Mouse (Mus musculus): Measurements from ENCODE around the gene 4930522H14Rik.

GRCm38 (mm10) chr4:109475078-109475477 lies 56.0 kb downstream of the 4930522H14Rik start:
- TF ChIP-seq CTCF (IDR thresholded peaks at IDR 0.05 in 2 of 3, conservative IDR thresholded peaks at IDR 0.05 in 1 of 3; ENCODE audit: control insufficient read depth in 1 of 3, insufficient read depth in 1 of 3, low read depth in 2 of 3, low read length in 3 of 3, poor library complexity in 1 of 3, severe bottlenecking in 1 of 3): no peak
- TF ChIP-seq ZC3H11A (IDR thresholded peaks at IDR 0.05; ENCODE audit: low read depth, low read length): no peak
- no peak for TF ChIP-seq MXI1 (IDR thresholded peaks at IDR 0.05; ENCODE audit: low read depth, low read length)
- TF ChIP-seq POLR2A (IDR thresholded peaks at IDR 0.05; ENCODE audit: control insufficient read depth in 1 of 2, insufficient read depth in 1 of 2, low read depth in 1 of 2, low read length in 2 of 2, poor library complexity in 1 of 2): no peak
- no peak for TF ChIP-seq ETS1 (IDR thresholded peaks at IDR 0.05; ENCODE audit: low read depth, low read length)
- TF ChIP-seq GATA1 (IDR thresholded peaks at IDR 0.05; ENCODE audit: low read depth, low read length): no peak
- TF ChIP-seq TCF12 (IDR thresholded peaks at IDR 0.05; ENCODE audit: low read depth, low read length): no peak
- TF ChIP-seq E2F4 (IDR thresholded peaks at IDR 0.05; ENCODE audit: borderline replicate concordance, low read depth, low read length): no peak
- no peak for TF ChIP-seq ELF1 (IDR thresholded peaks at IDR 0.05; ENCODE audit: low read depth, low read length)
- no peak for TF ChIP-seq NELFE (IDR thresholded peaks at IDR 0.05; ENCODE audit: low read depth, low read length)
